Mouse (Mus musculus): ENCODE results near the gene Hivep1.

- no peak for TF ChIP-seq TAL1 (IDR thresholded peaks at IDR 0.05; ENCODE audit: low read length)
- TF ChIP-seq GATA1 (IDR thresholded peaks at IDR 0.05; ENCODE audit: low read length) = no peak
Measured at GRCm38 (mm10) chr13:42121777-42122682, 70.2 kb downstream of the Hivep1 start.

All from erythroblast, embryonic 14.5 days (primary cell).